In the genomic region with DNA sequence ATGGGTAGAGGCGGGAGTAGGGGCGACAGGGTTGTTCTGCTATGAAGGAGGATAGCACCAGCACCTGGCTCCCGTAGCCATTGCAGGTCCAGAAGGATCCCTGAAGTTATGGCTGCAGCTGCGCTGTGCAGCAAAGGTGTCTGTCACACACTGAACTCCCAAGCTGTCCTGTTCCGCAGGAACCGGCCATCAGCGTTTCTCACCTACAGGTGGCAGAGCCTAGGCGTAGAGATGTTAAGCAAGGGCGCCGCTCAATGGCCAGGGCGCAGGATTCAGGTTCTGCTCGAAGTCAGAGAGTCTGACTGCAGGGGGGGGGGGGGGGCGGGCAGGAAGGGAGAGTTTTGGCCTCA, we compare ENCODE assay signal across 9 mouse cellular contexts.
DNase-seq lines count a peak whose midpoint lies in the region; ATAC-seq and TF ChIP-seq lines count a peak whose summit lies in the region.
"Had no signal": no experiment of that assay in that cellular context is flagged by ENCODE, and none has a peak within 500 bp of the region (broad histone marks: within the 10 kb centered on the region; RNA-seq: fewer than 3 reads in every experiment).

No protein-coding gene starts in this region.

- H3K36me3 ChIP-seq in liver, embryonic 14.5 days (replicated peaks; ENCODE audit: control insufficient read depth, insufficient read depth, low read depth) = no peaks in the 10 kb centered on the region

- DNase-seq in cerebellum, postnatal 14 days = peak; percentile 10 to 11
- no peak for DNase-seq in cerebellum, adult 18-20 months
- peak; percentile 30 for DNase-seq in thymus, postnatal 14 days
- no peak for DNase-seq in thymus, adult 18-20 months
- no peak for DNase-seq in liver, embryonic 14.5 days (ENCODE audit: low read depth in 3 of 3, low spot score in 3 of 3)
- peak; percentile 38 for DNase-seq in yolk sac, embryonic 10.5 days (ENCODE audit: low spot score)
- no peak for DNase-seq in spleen, postnatal 4 days (ENCODE audit: low spot score in 2 of 2)
- no peak for DNase-seq in urinary bladder, postnatal 36 days (ENCODE audit: low spot score in 2 of 2)
- DNase-seq: heart, postnatal 36 days had no signal

- no peak overlapping the region for H3K9ac ChIP-seq in liver, embryonic 14.5 days (replicated peaks)

- peak overlapping the region; percentile 52 for H3K4me2 ChIP-seq in liver, embryonic 14.5 days (ENCODE audit: low read depth)

- H3K4me3 ChIP-seq in liver, embryonic 14.5 days (ENCODE audit: insufficient read depth in 1 of 2, low read depth in 2 of 2, low read length in 2 of 2) = no peak overlapping the region

- H3K4me1 ChIP-seq in liver, embryonic 14.5 days (replicated peaks; ENCODE audit: control insufficient read depth in 2 of 2, insufficient read depth in 2 of 2, low read length in 1 of 2) = peaks cover 0 to 30% of the 10 kb centered on the region in 2 experiments; a peak in 3 of 4 replicates

- TF ChIP-seq CTCF in liver, embryonic 14.5 days (IDR thresholded peaks at IDR 0.05; ENCODE audit: low read depth) = peak; percentile 48

- TF ChIP-seq EP300 in liver, embryonic 14.5 days (IDR thresholded peaks at IDR 0.05; ENCODE audit: low read depth) = no peak

- WGBS in liver, embryonic 14.5 days (ENCODE audit: insufficient replicate concordance) = 27% methylated on average over 12 of the region's 13 CpGs

- no peaks in the 10 kb centered on the region for H3K9me3 ChIP-seq in liver, embryonic 14.5 days (ENCODE audit: control insufficient read depth, low read length)

- H3K27me3 ChIP-seq in liver, embryonic 14.5 days (ENCODE audit: control insufficient read depth, insufficient read depth, low read length) = peaks cover 6% of the 10 kb centered on the region; the same call in 1 of the 2 replicates

- no peak overlapping the region for H3K27ac ChIP-seq in liver, embryonic 14.5 days

- no peak for ATAC-seq in liver, embryonic 14.5 days (ENCODE audit: insufficient read depth)

Comparison
In these comparisons a context has a peak if more than half of its experiments do, and no peak if none do; other contexts are left out.
1. DNase-seq: peak in cerebellum, postnatal 14 days (2 of 2), thymus, postnatal 14 days (single experiment) and yolk sac, embryonic 10.5 days (single experiment); none in cerebellum, adult 18-20 months (0 of 2), thymus, adult 18-20 months (0 of 2), liver, embryonic 14.5 days (0 of 3), spleen, postnatal 4 days (0 of 2) and urinary bladder, postnatal 36 days (0 of 2).